Mouse (Mus musculus): ENCODE measurements at regions not wholly inside any gene's neighbourhood (a gene's known extent, or its start where the extent isn't known, plus 50 kb on each side); places are given as distances from the start of the nearest gene placed in this dataset.

DNA sequence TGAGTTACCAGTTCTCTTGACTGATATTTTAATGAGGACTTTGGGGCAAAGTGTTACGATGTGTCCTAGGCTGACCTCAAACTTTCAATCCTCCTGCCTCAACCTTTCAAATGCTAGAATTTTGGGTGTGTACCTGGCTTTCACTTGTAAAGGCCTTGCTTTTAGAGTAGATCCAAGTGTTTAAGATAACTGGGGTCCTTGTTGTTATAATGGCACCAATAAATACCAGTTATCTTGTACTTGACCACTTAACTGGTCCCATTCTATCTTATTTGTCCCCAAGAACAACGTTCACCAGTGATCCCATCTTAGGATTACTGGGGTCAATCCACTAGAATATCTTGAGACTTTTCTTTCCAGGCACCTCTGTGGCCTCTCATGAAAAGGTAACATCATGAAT is 77.6 kb upstream of the Foxc1 start:
- Histone ChIP-seq H3K4me3 (ENCODE audit: low read length) (no peak overlapping the region), H3K27me3 (ENCODE audit: insufficient read depth, low read length) (no peaks in the 10 kb centered on the region), H3K4me2 (replicated peaks; ENCODE audit: low read depth, low read length) (no peak overlapping the region), H3K9me3 (ENCODE audit: low read length) (no peaks in the 10 kb centered on the region), H3K4me1 (ENCODE audit: insufficient read depth, low read length) (no peaks in the 10 kb centered on the region), H3K27ac (ENCODE audit: low read length) (no peak overlapping the region), H3K9ac (replicated peaks; ENCODE audit: low read length) (no peak overlapping the region), H3K36me3 (ENCODE audit: insufficient read depth, low read length) (no peaks in the 10 kb centered on the region)
- ATAC-seq (ENCODE audit: low FRiP score, low TSS enrichment) = no peak
- WGBS = 83% methylated on average over 2 of the region's 2 CpGs

GRCm38 (mm10) chr13:31746276-31746675 is 60.2 kb upstream of the Foxc1 start:
- H3K36me3 ChIP-seq (ENCODE audit: insufficient read depth, low read length) = no peaks in the 10 kb centered on the region
- H3K9me3 ChIP-seq (ENCODE audit: low read length) = 0 out of 2 replicates have a peak, but pooled peaks cover 3% of the 10 kb centered on the region
- H3K27me3 ChIP-seq (ENCODE audit: insufficient read depth, low read length) = no peaks in the 10 kb centered on the region
- WGBS = 96% methylated on average over 1 of the region's 1 CpGs
- ATAC-seq (ENCODE audit: low FRiP score, low TSS enrichment) = no peak
- H3K4me2 ChIP-seq (replicated peaks; ENCODE audit: low read depth, low read length) = no peak overlapping the region
- no peak overlapping the region for H3K27ac ChIP-seq (ENCODE audit: low read length)
- no peak overlapping the region for H3K9ac ChIP-seq (replicated peaks; ENCODE audit: low read length)
- H3K4me1 ChIP-seq (ENCODE audit: insufficient read depth, low read length) = peaks cover 2% of the 10 kb centered on the region; the same call in 1 of the 2 replicates
- H3K4me3 ChIP-seq (ENCODE audit: low read length) = no peak overlapping the region

Measured in kidney, embryonic 16.5 days (tissue).